14 mouse cellular contexts compared by ENCODE assay signal in genomic region chr11:35925592-35925991, GRCm38 (mm10). TPM values are rescaled to one million over a fixed set of nuclear protein-coding genes. Genes with fewer than 3 reads are reported as not detected.
DNase-seq lines count a peak whose midpoint lies in the region; ATAC-seq and TF ChIP-seq lines count a peak whose summit lies in the region.
"Had no signal": no experiment of that assay in that cellular context is flagged by ENCODE, and none has a peak within 500 bp of the region (broad histone marks: within the 10 kb centered on the region; RNA-seq: fewer than 3 reads in every experiment).

No protein-coding gene starts in this region.

- in situ Hi-C loops in ES-E14 (cut with MboI; ENCODE audit: low sequenced_read_pairs in 2 of 2, unreplicated experiment in 2 of 2): no loop called here

- H3K9ac ChIP-seq in ES-E14 (ENCODE audit: insufficient read depth, low read depth, low read length, poor library complexity, severe bottlenecking): no peak overlapping the region
- H3K9ac ChIP-seq in embryonic facial prominence, embryonic 11.5 days (replicated peaks; ENCODE audit: low read length): no peak overlapping the region
- H3K9ac ChIP-seq in lung, postnatal 0 days (replicated peaks; ENCODE audit: low read depth): no peak overlapping the region
- H3K9ac ChIP-seq in forebrain, postnatal 0 days: no peak overlapping the region
- H3K9ac ChIP-seq: hindbrain, embryonic 14.5 days; liver, embryonic 15.5 days had no signal

- DNase-seq in ES-E14 (ENCODE audit: low read depth, low spot score): no peak
- peak; percentile 62 for DNase-seq in embryonic facial prominence, embryonic 11.5 days (ENCODE audit: low spot score)
- DNase-seq in kidney, adult 9 months: peak; percentile 85
- peak; percentile 90 for DNase-seq in lung, postnatal 0 days (ENCODE audit: low spot score)
- no peak for DNase-seq in right cerebral cortex, postnatal 25 days
- no peak for DNase-seq in forebrain, postnatal 0 days
- DNase-seq: cerebellum, adult 9-11 months; thymus, adult 18-20 months had no signal

- H3K4me2 ChIP-seq in embryonic facial prominence, embryonic 11.5 days (ENCODE audit: low read depth, low read length): no peak overlapping the region
- H3K4me2 ChIP-seq in lung, postnatal 0 days (replicated peaks; ENCODE audit: low read depth, low read length): no peak overlapping the region
- no peak overlapping the region for H3K4me2 ChIP-seq in forebrain, postnatal 0 days (ENCODE audit: low read depth)
- H3K4me2 ChIP-seq: hindbrain, embryonic 14.5 days; liver, embryonic 15.5 days had no signal

- H3K27ac ChIP-seq in ES-E14 (ENCODE audit: insufficient read depth, low read depth, low read length, poor library complexity, severe bottlenecking): no peak overlapping the region; the same call in 1 of the 2 replicates
- no peak overlapping the region for H3K27ac ChIP-seq in embryonic facial prominence, embryonic 11.5 days (replicated peaks; ENCODE audit: low read depth, low read length)
- peak overlapping the region; percentile 54 for H3K27ac ChIP-seq in lung, postnatal 0 days (ENCODE audit: low read length)
- H3K27ac ChIP-seq in forebrain, postnatal 0 days (ENCODE audit: low read depth, low read length): no peak overlapping the region
- H3K27ac ChIP-seq: heart, embryonic 10.5 days; hindbrain, embryonic 14.5 days; left cerebral cortex, adult 2 months; liver, embryonic 15.5 days had no signal

- no peak for TF ChIP-seq CTCF in lung, postnatal 0 days (IDR thresholded peaks at IDR 0.05)
- TF ChIP-seq CTCF in forebrain, postnatal 0 days (IDR thresholded peaks at IDR 0.05; ENCODE audit: low read depth): no peak

- H3K4me1 ChIP-seq in ES-E14 (ENCODE audit: control insufficient read depth in 2 of 2, insufficient read depth in 2 of 2, low read length in 2 of 2, poor library complexity in 1 of 2): peaks cover 12 to 37% of the 10 kb centered on the region in 2 experiments
- H3K4me1 ChIP-seq in embryonic facial prominence, embryonic 11.5 days (ENCODE audit: control insufficient read depth, insufficient read depth, low read length): no peaks in the 10 kb centered on the region
- peaks cover 7% of the 10 kb centered on the region; the same call in 1 of the 2 replicates for H3K4me1 ChIP-seq in lung, postnatal 0 days (ENCODE audit: insufficient read depth, low read depth, low read length)
- peaks cover 10% of the 10 kb centered on the region; the same call in 1 of the 2 replicates for H3K4me1 ChIP-seq in forebrain, postnatal 0 days (ENCODE audit: insufficient read depth)

- TF ChIP-seq EP300 in lung, postnatal 0 days (IDR thresholded peaks at IDR 0.05): peak; percentile 89

- no peaks in the 10 kb centered on the region for H3K27me3 ChIP-seq in embryonic facial prominence, embryonic 11.5 days (ENCODE audit: control insufficient read depth, insufficient read depth, low read length)
- no peaks in the 10 kb centered on the region for H3K27me3 ChIP-seq in lung, postnatal 0 days (replicated peaks; ENCODE audit: insufficient read depth, low read length)
- no peaks in the 10 kb centered on the region for H3K27me3 ChIP-seq in forebrain, postnatal 0 days (ENCODE audit: insufficient read depth, low read length)
- H3K27me3 ChIP-seq: liver, embryonic 15.5 days had no signal

- ATAC-seq in embryonic facial prominence, embryonic 11.5 days (replicated peaks; ENCODE audit: insufficient number of reproducible peaks, low FRiP score, low TSS enrichment, low read depth): no peak
- ATAC-seq in lung, postnatal 0 days: peak; percentile 91
- no peak for ATAC-seq in forebrain, postnatal 0 days
- ATAC-seq in CD4-positive, CD25-positive, alpha-beta regulatory T cell, adult 4 months: no peak
- ATAC-seq: forebrain, embryonic 16.5 days had no signal

- no peak overlapping the region for H3K4me3 ChIP-seq in ES-E14 (ENCODE audit: insufficient read depth in 1 of 2, low read depth in 1 of 2, low read length in 2 of 2, poor library complexity in 1 of 2, severe bottlenecking in 1 of 2)
- no peak overlapping the region for H3K4me3 ChIP-seq in embryonic facial prominence, embryonic 11.5 days (ENCODE audit: low read depth, low read length)
- no peak overlapping the region for H3K4me3 ChIP-seq in lung, postnatal 0 days (ENCODE audit: low read depth, low read length)
- no peak overlapping the region for H3K4me3 ChIP-seq in forebrain, postnatal 0 days (ENCODE audit: low read depth, low read length)
- H3K4me3 ChIP-seq: heart, embryonic 10.5 days; left cerebral cortex, adult 2 months; liver, embryonic 15.5 days had no signal

- no peaks in the 10 kb centered on the region for H3K9me3 ChIP-seq in ES-E14 (ENCODE audit: control insufficient read depth, insufficient read depth, low read depth, low read length)
- no peaks in the 10 kb centered on the region for H3K9me3 ChIP-seq in embryonic facial prominence, embryonic 11.5 days (replicated peaks; ENCODE audit: control insufficient read depth, low read length)
- H3K9me3 ChIP-seq in lung, postnatal 0 days (ENCODE audit: low read length): no peaks in the 10 kb centered on the region
- H3K9me3 ChIP-seq in forebrain, postnatal 0 days (ENCODE audit: low read length): no peaks in the 10 kb centered on the region
- H3K9me3 ChIP-seq: heart, embryonic 10.5 days; liver, embryonic 15.5 days had no signal

- WGBS in embryonic facial prominence, embryonic 11.5 days: 69% methylated on average over 7 of the region's 7 CpGs
- 51% methylated on average over 7 of the region's 7 CpGs for WGBS in lung, postnatal 0 days
- WGBS in forebrain, postnatal 0 days: 80% methylated on average over 7 of the region's 7 CpGs

- no peaks in the 10 kb centered on the region; the same call in 1 of the 2 replicates for H3K36me3 ChIP-seq in ES-E14 (ENCODE audit: control insufficient read depth, insufficient read depth, low read length, poor library complexity, severe bottlenecking)
- H3K36me3 ChIP-seq in embryonic facial prominence, embryonic 11.5 days (replicated peaks; ENCODE audit: control insufficient read depth, insufficient read depth, low read depth, low read length): no peaks in the 10 kb centered on the region
- H3K36me3 ChIP-seq in lung, postnatal 0 days (ENCODE audit: insufficient read depth, low read length): no peaks in the 10 kb centered on the region
- no peaks in the 10 kb centered on the region for H3K36me3 ChIP-seq in forebrain, postnatal 0 days (ENCODE audit: insufficient read depth)
- H3K36me3 ChIP-seq: liver, embryonic 15.5 days had no signal

TF ChIP-seq in ES-E14, 5 proteins besides CTCF, POLR2A, EP300 and RAD21:
- TF ChIP-seq MAFK (IDR thresholded peaks at IDR 0.05; ENCODE audit: insufficient read depth, low read depth, low read length) (no peak), CHD2 (IDR thresholded peaks at IDR 0.05; ENCODE audit: low read depth, low read length) (0 out of 2 replicates have a peak, but pooled peaks have one; percentile 34)
TF ChIP-seq in ES-E14: peak in this region for 1.

RNA-seq across cellular contexts. Expression of gene Wwc1, which starts 54.7 kb away (rescaled TPM):
- 30.4 and 39.3 TPM in 2 replicates for total RNA-seq in ES-E14 (2012; rRNA removed)
- 3.9 and 4.8 TPM in 2 replicates for polyA plus RNA-seq in embryonic facial prominence, embryonic 11.5 days (2014; fragmentation: Nextera tagmentation; extraction: Ambion mirVana)
- polyA plus RNA-seq in lung, postnatal 0 days (2015; fragmentation: Nextera tagmentation; extraction: Ambion mirVana): 22.1 and 31.0 TPM in 2 replicates
- 21.1 and 21.2 TPM in 2 replicates for total RNA-seq in forebrain, postnatal 0 days (2014; rRNA removed)
- 13.2 and 13.8 TPM in 2 replicates for polyA plus RNA-seq in forebrain, postnatal 0 days (2015; fragmentation: Nextera tagmentation; extraction: Ambion mirVana)
- polyA plus RNA-seq in CD4-positive, CD25-positive, alpha-beta regulatory T cell, adult 4 months (2017; shearing (Covaris generic)): under 1 TPM in 1 of 2 experiments, not detected in 1; 0.12 TPM

Comparison
In these comparisons a context has a peak if more than half of its experiments do, and no peak if none do; other contexts are left out.
1. DNase-seq: peak in embryonic facial prominence, embryonic 11.5 days (single experiment), kidney, adult 9 months (single experiment) and lung, postnatal 0 days (single experiment); none in ES-E14 (single experiment), right cerebral cortex, postnatal 25 days (single experiment) and forebrain, postnatal 0 days (single experiment).